Comparison of ENCODE assay signal across 12 mouse cellular contexts in genomic region chr8:117765947-117766346, GRCm38 (mm10).
"Had no signal": no experiment of that assay in that cellular context is flagged by ENCODE, and none has a peak within 500 bp of the region (broad histone marks: within the 10 kb centered on the region; RNA-seq: fewer than 3 reads in every experiment).

No protein-coding gene starts in this region.

- DNase-seq: kidney, adult 18-20 months; kidney, postnatal 14 days; lung, adult 2 months; lung, postnatal 36 days; midbrain, embryonic 14.5 days; retina, postnatal 1 day; right cerebral cortex, postnatal 14 days; thymus, postnatal 36 days had no signal

- H3K9me3 ChIP-seq: kidney, embryonic 15.5 days; limb, embryonic 10.5 days; neural tube, embryonic 13.5 days had no signal

- H3K27me3 ChIP-seq: kidney, embryonic 15.5 days; neural tube, embryonic 13.5 days had no signal

- H3K4me2 ChIP-seq: kidney, embryonic 15.5 days; neural tube, embryonic 13.5 days had no signal

- ATAC-seq: lung, postnatal 0 days had no signal

- H3K4me1 ChIP-seq: kidney, embryonic 15.5 days; neural tube, embryonic 13.5 days had no signal

- H3K9ac ChIP-seq: kidney, embryonic 15.5 days; neural tube, embryonic 13.5 days had no signal

- H3K4me3 ChIP-seq: kidney, embryonic 15.5 days; limb, embryonic 10.5 days; neural tube, embryonic 13.5 days had no signal

- H3K27ac ChIP-seq: kidney, embryonic 15.5 days; limb, embryonic 10.5 days; neural tube, embryonic 13.5 days had no signal

- H3K36me3 ChIP-seq: kidney, embryonic 15.5 days; limb, embryonic 10.5 days; neural tube, embryonic 13.5 days had no signal
